Mouse (Mus musculus) ES-E14 (cell line): ENCODE results near the gene Esrrg. TPM values are rescaled to one million over a fixed set of nuclear protein-coding genes. Genes with fewer than 3 reads are reported as not detected.

Source experiments
- DNase-seq: peaks from one replicate; pipeline ENCODE4 v3.0.0-alpha.2; 2013; ENCODE audit warnings: low read depth, low spot score
- H3K27ac ChIP-seq: 2 replicates; pipeline ENCODE4 v1.5.1; 2012; ENCODE audit warnings: low read depth, mild to moderate bottlenecking, low read length, moderate library complexity, mixed read lengths; ENCODE audit not compliant: poor library complexity, insufficient read depth, severe bottlenecking
- H3K36me3 ChIP-seq: 2 replicates; pipeline ENCODE4 v1.6.1; 2012; ENCODE audit warnings: mild to moderate bottlenecking, low read length, moderate library complexity, mixed read lengths; ENCODE audit not compliant: control insufficient read depth, poor library complexity, insufficient read depth, severe bottlenecking
- H3K4me1 ChIP-seq, 2 experiments: fragments of 150-350 bp in 1 of 2; sonication (generic) in 1 of 2; 2 replicates each; pipeline ENCODE4 v1.6.1; 2012; ENCODE audit warnings: low read length in 2 of 2, mild to moderate bottlenecking in 1 of 2, mixed read lengths in 1 of 2; ENCODE audit not compliant: control insufficient read depth in 2 of 2, insufficient read depth in 2 of 2, poor library complexity in 1 of 2
- H3K4me3 ChIP-seq, 2 experiments: fragments of 150-350 bp in 1 of 2; sonication (generic) in 1 of 2; 2 replicates each; pipeline ENCODE4 v1.5.1; 2012; ENCODE audit warnings: low read length in 2 of 2, low read depth in 1 of 2, mild to moderate bottlenecking in 1 of 2, mixed read lengths in 1 of 2; ENCODE audit not compliant: insufficient read depth in 1 of 2, poor library complexity in 1 of 2, severe bottlenecking in 1 of 2
- H3K9ac ChIP-seq: 2 replicates; pipeline ENCODE4 v1.6.1; 2012; ENCODE audit warnings: low read depth, mild to moderate bottlenecking, low read length, mixed read lengths; ENCODE audit not compliant: poor library complexity, insufficient read depth, severe bottlenecking
- H3K9me3 ChIP-seq: fragments of 150-350 bp; sonication (generic); 2 replicates; pipeline ENCODE4 v1.6.1; 2012; ENCODE audit warnings: low read depth, mild to moderate bottlenecking, low read length; ENCODE audit not compliant: control insufficient read depth, insufficient read depth
- CHD2 ChIP-seq: IDR thresholded peaks from 2 replicates; pipeline ENCODE4 v1.6.1; 2014; ENCODE audit warnings: mild to moderate bottlenecking, low read depth, low read length, inconsistent platforms
- HCFC1 ChIP-seq: IDR thresholded peaks from 2 replicates; pipeline ENCODE4 v1.6.1; 2012; ENCODE audit warnings: low read length, inconsistent platforms, borderline replicate concordance; ENCODE audit not compliant: insufficient read depth
- MAFK ChIP-seq: IDR thresholded peaks from 2 replicates; pipeline ENCODE4 v1.6.1; 2014; ENCODE audit warnings: mild to moderate bottlenecking, low read depth, low read length, inconsistent platforms; ENCODE audit not compliant: insufficient read depth
- ZC3H11A ChIP-seq: IDR thresholded peaks from 2 replicates; pipeline ENCODE4 v1.6.1; 2012; ENCODE audit warnings: low read depth, mild to moderate bottlenecking, inconsistent platforms, low read length, borderline replicate concordance
- ZNF384 ChIP-seq: IDR thresholded peaks from 2 replicates; pipeline ENCODE4 v1.6.1; 2012; ENCODE audit warnings: low read depth, low read length, inconsistent platforms
- in situ Hi-C, 2 experiments: fragments of 600-800 bp; cut with MboI; formaldehyde crosslinking; loops; one replicate each; pipeline ENCODE4 v1.15.1; 2025; ENCODE audit warnings: low sequenced_read_pairs in 2 of 2, inconsistent platforms in 1 of 2; ENCODE audit not compliant: unreplicated experiment in 2 of 2
- total RNA-seq: library from RNA; depleted of rRNA; stranded (reverse); fragments of 300-350 nt; gene quantifications from 2 replicates; pipeline ENCODE4 v1.2.3, GENCODE M21; 2012

Esrrg gene
- total RNA-seq, 1 experiment: 0.09 TPM

- H3K9ac ChIP-seq: no peak overlapping the region
- H3K27ac ChIP-seq: no peak overlapping the region
- H3K9me3 ChIP-seq: no peaks in the 10 kb centered on the region
- no peak overlapping the region for H3K4me3 ChIP-seq
- no peak for DNase-seq
- H3K36me3 ChIP-seq: no peaks in the 10 kb centered on the region
- in situ Hi-C loops: no loop called here
- H3K4me1 ChIP-seq: no peaks in the 10 kb centered on the region
- TF ChIP-seq ZNF384 (no peak), CHD2 (no peak), ZC3H11A (no peak), MAFK (no peak), HCFC1 (no peak)
Observed at GRCm38 (mm10) chr1:188241766-188242165, 633.2 kb downstream of the Esrrg start.

- Histone ChIP-seq H3K27ac (no peak overlapping the region), H3K4me3 (no peak overlapping the region), H3K36me3 (no peaks in the 10 kb centered on the region), H3K9ac (no peak overlapping the region), H3K9me3 (no peaks in the 10 kb centered on the region), H3K4me1 (no peaks in the 10 kb centered on the region)
- in situ Hi-C loops: no loop called here
- TF ChIP-seq MAFK (no peak), ZC3H11A (no peak), CHD2 (no peak), HCFC1 (no peak), ZNF384 (no peak)
- no peak for DNase-seq
Observed at GRCm38 (mm10) chr1:188257500-188257899, 648.9 kb downstream of the Esrrg start.

GRCm38 (mm10) chr1:188260259-188261107 is 651.9 kb downstream of the Esrrg start:
- no peak for DNase-seq
- TF ChIP-seq CHD2 (no peak), HCFC1 (no peak), ZC3H11A (no peak), MAFK (no peak), ZNF384 (no peak)
- H3K4me3 ChIP-seq: no peak overlapping the region
- no peak overlapping the region for H3K9ac ChIP-seq
- no peaks in the 10 kb centered on the region for H3K36me3 ChIP-seq
- no peaks in the 10 kb centered on the region for H3K4me1 ChIP-seq
- no peak overlapping the region for H3K27ac ChIP-seq
- H3K9me3 ChIP-seq: no peaks in the 10 kb centered on the region
- in situ Hi-C loops: no loop called here

GRCm38 (mm10) chr1:188261903-188262682 is 653.5 kb downstream of the Esrrg start, which contains the start of gene Ush2a:
TSS of gene Ush2a (plus strand) at chr1:188262023.
- no peak within 1 kb of the TSS for H3K4me3 ChIP-seq

More at GRCm38 (mm10) chr1:188261903-188262682, 653.5 kb downstream of the Esrrg start, which contains the start of gene Ush2a:
- H3K9ac ChIP-seq: no peak within 1 kb of the TSS
- DNase-seq: no peak
- H3K9me3 ChIP-seq: no peaks in the 10 kb centered on the region
- no peak within 1 kb of the TSS for H3K27ac ChIP-seq
- in situ Hi-C loops: no loop called here
- no peaks in the 10 kb centered on the region for H3K4me1 ChIP-seq
- no peaks in the 10 kb centered on the region for H3K36me3 ChIP-seq
- TF ChIP-seq CHD2 (no peak), ZC3H11A (no peak), HCFC1 (no peak), MAFK (no peak), ZNF384 (no peak)
